Mouse (Mus musculus) lung, postnatal 4 days (tissue): ENCODE measurements at regions not wholly inside any gene's neighbourhood (a gene's known extent, or its start where the extent isn't known, plus 50 kb on each side); places are given as distances from the start of the nearest gene placed in this dataset.

Experiments used
- DNase-seq, 2 experiments: peaks; one replicate each; pipeline ENCODE4 v3.0.0; 2021

GRCm38 (mm10) chr3:41217770-41218169 lies 134.9 kb upstream of the Pgrmc2 start:
- DNase-seq, result no peak

GRCm38 (mm10) chr3:41213533-41213932 lies 130.7 kb upstream of the Pgrmc2 start:
- no peak for DNase-seq

GRCm38 (mm10) chr3:41210333-41210732 lies 127.5 kb upstream of the Pgrmc2 start:
- DNase-seq, result no peak

- DNase-seq, result no peak
Observed at GRCm38 (mm10) chr3:41202895-41203294, 120.0 kb upstream of the Pgrmc2 start.

GRCm38 (mm10) chr3:41201782-41202181 lies 118.9 kb upstream of the Pgrmc2 start:
- DNase-seq, result peak in 1 of 2 experiments; percentile 21

- DNase-seq, result no peak
Observed at GRCm38 (mm10) chr3:41200026-41200425, 117.2 kb upstream of the Pgrmc2 start.

GRCm38 (mm10) chr3:41198216-41198976 lies 115.5 kb upstream of the Pgrmc2 start:
- no peak for DNase-seq

- peak; percentile 67 to 78 for DNase-seq
Observed at GRCm38 (mm10) chr3:41195113-41195975, 112.5 kb upstream of the Pgrmc2 start.

GRCm38 (mm10) chr3:41194311-41195112 lies 111.7 kb upstream of the Pgrmc2 start:
- DNase-seq, result no peak

GRCm38 (mm10) chr3:41185305-41186097 lies 102.7 kb upstream of the Pgrmc2 start:
- DNase-seq, result no peak

- no peak for DNase-seq
Observed at GRCm38 (mm10) chr3:41184375-41184774, 101.5 kb upstream of the Pgrmc2 start.

- peak in 1 of 2 experiments; percentile 25 for DNase-seq
Observed at GRCm38 (mm10) chr3:41182900-41183595, 100.2 kb upstream of the Pgrmc2 start.

GRCm38 (mm10) chr3:41182036-41182899 lies 99.4 kb upstream of the Pgrmc2 start:
- DNase-seq, result peak; percentile 78 to 83

- DNase-seq, result no peak
Observed at GRCm38 (mm10) chr3:41181438-41181837, 98.6 kb upstream of the Pgrmc2 start.

GRCm38 (mm10) chr3:41180911-41181310 lies 98.1 kb upstream of the Pgrmc2 start:
- no peak for DNase-seq

- DNase-seq, result no peak
Observed at GRCm38 (mm10) chr3:41179037-41179880, 96.4 kb upstream of the Pgrmc2 start.

GRCm38 (mm10) chr3:41177124-41177523 lies 94.3 kb upstream of the Pgrmc2 start:
- no peak for DNase-seq

- no peak for DNase-seq
Observed at GRCm38 (mm10) chr3:41175356-41175755, 92.5 kb upstream of the Pgrmc2 start.

GRCm38 (mm10) chr3:41173561-41173960 lies 90.7 kb upstream of the Pgrmc2 start:
- no peak for DNase-seq
